Mouse (Mus musculus): ENCODE results near the gene Akr1c12. TPM values are rescaled to one million over a fixed set of nuclear protein-coding genes. Genes with fewer than 3 reads are reported as not detected.
"Not testable (repeated sequence)": the region's sequence is repeated elsewhere in the genome, so short reads cannot be mapped to it uniquely, and the experiment has no call there.

Gene Akr1c12
- polyA plus RNA-seq, 1 experiment from 2014 or later = 12.9 TPM

DNA sequence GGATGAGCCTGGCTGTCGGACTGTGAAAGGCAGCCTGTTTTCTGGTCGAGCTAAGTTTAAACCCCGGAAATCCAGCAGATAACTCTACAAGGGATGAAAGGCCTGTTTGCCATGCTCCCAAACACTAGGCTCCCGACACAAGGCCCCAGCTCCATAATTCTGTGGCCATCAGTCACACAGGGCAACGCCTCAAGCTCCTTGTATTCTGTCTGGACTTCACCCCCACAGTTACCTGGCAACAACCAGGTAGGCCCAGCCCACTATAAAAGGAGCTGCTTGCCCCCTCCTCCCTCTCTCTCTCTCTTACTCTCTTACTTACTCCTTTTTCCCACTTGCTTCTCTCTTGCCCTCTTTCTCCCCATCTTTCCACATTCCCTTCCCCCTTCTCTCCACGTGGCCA lies 21.9 kb downstream of the Akr1c12 start:
- H3K9ac ChIP-seq = no peak overlapping the region
- 65% methylated on average over 6 of the region's 6 CpGs for WGBS (ENCODE audit: insufficient replicate concordance)
- ATAC-seq (ENCODE audit: low read depth) (no peak), DNase-seq (no peak)
- H3K4me3 ChIP-seq (replicated peaks) = no peak overlapping the region
- H3K9me3 ChIP-seq (replicated peaks) = no peaks in the 10 kb centered on the region
- H3K27ac ChIP-seq = no peak overlapping the region
- no peaks in the 10 kb centered on the region for H3K27me3 ChIP-seq
- no peaks in the 10 kb centered on the region for H3K36me3 ChIP-seq
- H3K4me1 ChIP-seq (replicated peaks) = no peaks in the 10 kb centered on the region
- no peak overlapping the region for H3K4me2 ChIP-seq

DNA sequence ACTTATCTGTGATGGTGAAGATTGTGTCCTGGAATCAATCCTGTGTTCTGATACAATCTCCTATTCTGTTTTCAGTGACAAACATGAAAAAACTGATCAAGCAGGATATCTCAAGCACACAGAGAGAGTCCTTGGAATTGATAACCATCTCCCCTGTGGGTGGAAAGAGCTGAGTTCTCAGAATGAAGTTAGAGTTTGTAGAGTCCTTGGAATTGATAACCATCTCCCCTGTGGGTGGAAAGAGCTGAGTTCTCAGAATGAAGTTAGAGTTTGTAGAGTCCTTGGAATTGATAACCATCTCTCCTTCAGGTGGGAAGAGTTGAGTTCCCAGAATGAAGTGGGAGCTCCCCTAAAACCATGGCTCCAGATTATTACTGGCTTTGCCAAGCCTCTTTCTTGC lies 22.3 kb downstream of the Akr1c12 start:
- ATAC-seq (ENCODE audit: low read depth); H3K4me2 ChIP-seq; DNase-seq; H3K27me3 ChIP-seq; H3K4me3 ChIP-seq (replicated peaks); H3K4me1 ChIP-seq (replicated peaks); H3K9me3 ChIP-seq (replicated peaks); H3K27ac ChIP-seq; H3K9ac ChIP-seq; H3K36me3 ChIP-seq: not testable (repeated sequence)

GRCm38 (mm10) chr13:4249347-4249746 lies 29.9 kb downstream of the Akr1c12 start:
- Histone ChIP-seq H3K9me3 (replicated peaks) (no peaks in the 10 kb centered on the region), H3K27me3 (no peaks in the 10 kb centered on the region), H3K9ac (no peak overlapping the region), H3K4me2 (no peak overlapping the region), H3K36me3 (no peaks in the 10 kb centered on the region), H3K4me3 (replicated peaks) (no peak overlapping the region), H3K4me1 (replicated peaks) (peaks cover 5% of the 10 kb centered on the region; the same call in 1 of the 2 replicates), H3K27ac (no peak overlapping the region)
- DNase-seq = no peak
- WGBS (ENCODE audit: insufficient replicate concordance) = 48% methylated on average over 3 of the region's 3 CpGs
- ATAC-seq (ENCODE audit: low read depth) = no peak

DNA sequence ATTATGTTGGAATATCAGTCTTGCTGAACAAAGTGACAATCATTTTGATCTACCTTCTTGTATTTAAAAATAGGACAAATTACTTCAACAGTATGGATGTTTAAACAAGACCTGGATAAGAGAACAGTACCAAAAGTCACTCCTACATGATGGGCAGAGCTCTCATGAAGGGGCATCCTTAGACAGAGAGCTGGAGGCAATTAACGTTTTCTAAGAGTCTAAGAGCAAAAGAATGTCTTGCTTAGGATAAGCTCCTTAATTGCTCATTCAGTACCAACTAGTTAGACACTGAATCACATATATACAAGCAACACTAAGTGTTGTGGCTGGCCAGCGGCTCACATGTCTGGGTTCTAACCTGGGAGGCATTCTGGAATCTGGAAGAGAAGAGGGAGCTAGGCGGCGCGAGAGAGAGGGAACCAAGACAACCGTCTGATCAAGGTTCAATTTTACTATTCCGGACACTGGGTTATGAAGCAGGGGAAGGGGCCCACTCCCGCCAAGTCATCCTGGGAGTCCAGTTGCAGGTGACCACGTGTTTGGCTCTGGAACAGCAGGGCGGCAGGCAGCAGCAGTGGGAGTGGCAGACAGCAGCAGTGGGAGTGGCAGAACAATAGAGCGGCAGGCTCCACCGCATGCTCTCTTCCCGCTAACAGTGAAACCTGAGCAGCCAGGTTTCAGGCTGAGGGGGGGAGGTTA lies 34.2 kb downstream of the Akr1c12 start:
- Histone ChIP-seq H3K27ac (no peak overlapping the region), H3K9me3 (replicated peaks) (no peaks in the 10 kb centered on the region), H3K4me3 (replicated peaks) (no peak overlapping the region), H3K4me1 (replicated peaks) (peaks cover 5% of the 10 kb centered on the region; the same call in 1 of the 2 replicates), H3K4me2 (0 out of 2 replicates have a peak overlapping the region, but pooled peaks have one; percentile 23), H3K36me3 (no peaks in the 10 kb centered on the region), H3K9ac (no peak overlapping the region), H3K27me3 (no peaks in the 10 kb centered on the region)
- 6% methylated on average over 13 of the region's 13 CpGs for WGBS (ENCODE audit: insufficient replicate concordance)
- peak; percentile 63 for ATAC-seq (ENCODE audit: low read depth)
- DNase-seq = no peak

DNA sequence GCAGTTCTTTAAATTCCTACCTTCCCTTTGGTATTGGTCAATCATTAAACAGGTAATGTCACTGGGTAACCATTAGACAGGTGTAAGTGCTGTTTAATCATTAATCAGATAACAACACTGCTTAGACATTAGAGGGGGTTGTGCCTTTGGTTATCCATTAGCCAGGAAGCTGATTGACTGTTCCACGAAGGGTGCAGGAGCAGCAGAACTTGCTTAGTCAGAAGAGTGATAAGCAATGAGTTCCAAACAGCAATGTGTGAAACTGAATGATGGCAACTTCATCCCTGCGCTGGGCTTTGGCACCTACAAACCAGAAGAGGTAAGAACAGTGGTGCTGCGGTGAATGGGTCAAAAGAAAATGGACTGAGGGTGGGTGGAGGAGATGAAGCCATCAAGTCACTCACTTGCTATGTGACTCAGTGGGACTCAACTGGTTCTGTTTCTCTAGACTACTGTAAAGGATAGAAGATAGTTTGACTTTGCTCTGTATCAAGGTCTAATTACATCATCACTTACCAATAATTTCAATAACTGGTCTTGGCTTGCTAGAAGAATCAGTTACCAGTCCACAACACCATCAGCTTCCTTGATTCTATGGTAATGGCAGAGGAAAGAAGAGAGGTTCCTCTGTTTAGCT lies 45.6 kb downstream of the Akr1c12 start:
- DNase-seq = no peak

DNA sequence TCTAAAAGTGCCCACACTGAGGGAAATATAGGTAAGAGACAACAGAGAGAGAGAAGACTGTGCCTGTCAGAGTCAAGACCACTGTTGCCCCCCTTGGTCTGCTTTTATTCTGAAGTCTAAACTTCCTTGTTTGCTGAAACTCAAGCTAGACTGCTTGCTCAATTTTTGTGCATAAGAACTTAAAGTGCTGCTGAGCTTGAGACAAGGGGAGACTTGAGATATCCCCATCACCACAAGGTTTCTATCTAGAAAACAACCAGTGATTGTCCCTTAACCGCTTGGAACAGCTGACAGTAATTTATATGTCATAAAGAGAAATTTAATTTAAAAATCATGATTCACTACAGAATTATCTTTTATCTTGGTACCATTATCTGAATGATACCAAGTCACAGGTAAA lies 46.1 kb downstream of the Akr1c12 start:
- ATAC-seq (ENCODE audit: low read depth) = no peak
- H3K27ac ChIP-seq = no peak overlapping the region; the same call in 1 of the 2 replicates

More for the DNA sequence above, 45.6 kb downstream of the Akr1c12 start:
- peaks cover 8% of the 10 kb centered on the region; the same call in 1 of the 2 replicates for H3K36me3 ChIP-seq
- H3K4me1 ChIP-seq (replicated peaks) = no peaks in the 10 kb centered on the region
- H3K9ac ChIP-seq = no peak overlapping the region
- H3K4me2 ChIP-seq = peak overlapping the region; percentile 33; the same call in 1 of the 2 replicates
- WGBS (ENCODE audit: insufficient replicate concordance) = 45% methylated on average over 3 of the region's 3 CpGs
- no peaks in the 10 kb centered on the region for H3K9me3 ChIP-seq (replicated peaks)
- H3K4me3 ChIP-seq (replicated peaks) = peak overlapping the region; percentile 38
- H3K27ac ChIP-seq = no peak overlapping the region
- H3K27me3 ChIP-seq = no peaks in the 10 kb centered on the region
- peak; percentile 91 for ATAC-seq (ENCODE audit: low read depth)

DNA sequence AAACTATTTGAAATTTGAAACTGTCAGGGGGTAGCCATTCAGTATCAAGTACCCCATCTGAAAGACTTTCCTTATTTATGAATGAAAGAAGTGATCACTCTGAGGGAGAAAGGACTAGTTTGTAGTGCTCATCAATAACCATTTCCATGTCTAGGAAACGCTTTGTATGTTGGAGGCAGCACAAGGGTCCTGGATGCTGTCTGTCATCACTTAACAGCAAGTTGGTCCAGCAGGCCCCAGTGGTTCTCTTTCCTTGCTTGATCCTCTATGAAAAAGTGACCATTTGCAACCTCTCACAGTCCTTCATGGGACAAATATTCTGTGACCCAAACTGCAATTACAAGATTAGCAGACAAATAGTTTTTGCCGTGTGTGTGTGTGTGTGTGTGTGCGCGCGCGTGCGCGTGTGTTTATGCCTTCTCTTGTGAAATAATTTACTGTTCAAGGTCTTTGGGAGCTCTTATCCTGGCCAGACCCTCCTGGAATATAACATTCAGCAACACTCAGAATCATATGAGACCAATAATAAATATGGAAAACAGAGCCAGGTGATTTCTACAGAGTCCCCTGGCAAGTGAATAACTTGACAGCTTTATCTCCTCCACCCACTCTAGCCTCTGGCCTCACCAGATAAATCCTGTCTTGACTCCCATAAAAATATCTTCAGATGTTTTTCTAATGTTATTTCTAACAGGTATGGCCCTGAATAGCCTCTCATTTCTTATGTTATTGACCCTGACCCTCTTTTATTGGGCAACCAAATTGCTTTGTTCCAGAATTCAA lies 48.2 kb downstream of the Akr1c12 start:
- no peak overlapping the region for H3K27ac ChIP-seq
- DNase-seq (no peak), ATAC-seq (ENCODE audit: low read depth) (no peak)

More for the DNA sequence above, 46.1 kb downstream of the Akr1c12 start:
- DNase-seq = no peak
- H3K9me3 ChIP-seq (replicated peaks) = no peaks in the 10 kb centered on the region
- H3K36me3 ChIP-seq = peaks cover 3% of the 10 kb centered on the region; the same call in 1 of the 2 replicates
- no peak overlapping the region for H3K4me2 ChIP-seq
- no peak overlapping the region for H3K9ac ChIP-seq
- H3K4me1 ChIP-seq (replicated peaks) = no peaks in the 10 kb centered on the region
- no peak overlapping the region for H3K4me3 ChIP-seq (replicated peaks)
- 48% methylated on average over 1 of the region's 1 CpGs for WGBS (ENCODE audit: insufficient replicate concordance)
- H3K27me3 ChIP-seq = no peaks in the 10 kb centered on the region

GRCm38 (mm10) chr13:4228441-4228840 lies 50.8 kb downstream of the Akr1c12 start, which contains the start of gene Akr1c19:
Akr1c19 (plus strand) TSS chr13:4228700.
- no peaks in the 10 kb centered on the region for H3K9me3 ChIP-seq (replicated peaks)
- no peak for DNase-seq

More for the DNA sequence above, 48.2 kb downstream of the Akr1c12 start:
- H3K9ac ChIP-seq = no peak overlapping the region
- H3K27me3 ChIP-seq = no peaks in the 10 kb centered on the region
- H3K9me3 ChIP-seq (replicated peaks) = no peaks in the 10 kb centered on the region
- no peak overlapping the region for H3K4me2 ChIP-seq
- no peaks in the 10 kb centered on the region for H3K36me3 ChIP-seq
- H3K4me1 ChIP-seq (replicated peaks) = no peaks in the 10 kb centered on the region
- no peak overlapping the region for H3K4me3 ChIP-seq (replicated peaks)
- 81% methylated on average over 8 of the region's 8 CpGs for WGBS (ENCODE audit: insufficient replicate concordance)

More at GRCm38 (mm10) chr13:4228441-4228840, 50.8 kb downstream of the Akr1c12 start, which contains the start of gene Akr1c19:
- H3K27ac ChIP-seq = no peak within 1 kb of the TSS
- 49% methylated on average over 1 of the region's 1 CpGs for WGBS (ENCODE audit: insufficient replicate concordance)
- no peak within 1 kb of the TSS for H3K9ac ChIP-seq
- no peaks in the 10 kb centered on the region for H3K36me3 ChIP-seq
- H3K4me2 ChIP-seq = no peak within 1 kb of the TSS
- no peak within 1 kb of the TSS for H3K4me3 ChIP-seq (replicated peaks)
- H3K27me3 ChIP-seq = no peaks in the 10 kb centered on the region
- H3K4me1 ChIP-seq (replicated peaks) = no peaks in the 10 kb centered on the region
- no peak for ATAC-seq (ENCODE audit: low read depth)

Other genes starting within 250 kb of the Akr1c12 start
- 0.24 and 0.34 TPM in 2 replicates for gene Akr1c14, start 230.4 kb downstream of the Akr1c12 start, polyA plus RNA-seq (2015; fragmentation: Nextera tagmentation; extraction: Ambion mirVana)
- 0.60 and 0.71 TPM in 2 replicates for gene Akr1c18, start 128.8 kb downstream of the Akr1c12 start, polyA plus RNA-seq (2015; fragmentation: Nextera tagmentation; extraction: Ambion mirVana)
- 31.9 and 35.1 TPM in 2 replicates for gene Akr1c13, start 88.3 kb downstream of the Akr1c12 start, polyA plus RNA-seq (2015; fragmentation: Nextera tagmentation; extraction: Ambion mirVana)
- 35.8 and 42.7 TPM in 2 replicates for gene Akr1c19, start 50.7 kb downstream of the Akr1c12 start, polyA plus RNA-seq (2015; fragmentation: Nextera tagmentation; extraction: Ambion mirVana)
- gene Akr1c6, start 154.9 kb upstream of the Akr1c12 start, polyA plus RNA-seq (2015; fragmentation: Nextera tagmentation; extraction: Ambion mirVana) = 0.93 and 1.1 TPM in 2 replicates
- 0.12 TPM in 1 of 2 replicates, not detected in the other for gene Akr1c20, start 243.9 kb upstream of the Akr1c12 start, polyA plus RNA-seq (2015; fragmentation: Nextera tagmentation; extraction: Ambion mirVana)

All from liver, embryonic 13.5 days (tissue).